Mouse (Mus musculus): Measurements from ENCODE around the gene Fam168b. TPM values are rescaled to one million over a fixed set of nuclear protein-coding genes. Genes with fewer than 3 reads are reported as not detected.

The Fam168b gene
- polyA plus RNA-seq, 1 experiment from 2014 or later, result 75.6 TPM

DNA sequence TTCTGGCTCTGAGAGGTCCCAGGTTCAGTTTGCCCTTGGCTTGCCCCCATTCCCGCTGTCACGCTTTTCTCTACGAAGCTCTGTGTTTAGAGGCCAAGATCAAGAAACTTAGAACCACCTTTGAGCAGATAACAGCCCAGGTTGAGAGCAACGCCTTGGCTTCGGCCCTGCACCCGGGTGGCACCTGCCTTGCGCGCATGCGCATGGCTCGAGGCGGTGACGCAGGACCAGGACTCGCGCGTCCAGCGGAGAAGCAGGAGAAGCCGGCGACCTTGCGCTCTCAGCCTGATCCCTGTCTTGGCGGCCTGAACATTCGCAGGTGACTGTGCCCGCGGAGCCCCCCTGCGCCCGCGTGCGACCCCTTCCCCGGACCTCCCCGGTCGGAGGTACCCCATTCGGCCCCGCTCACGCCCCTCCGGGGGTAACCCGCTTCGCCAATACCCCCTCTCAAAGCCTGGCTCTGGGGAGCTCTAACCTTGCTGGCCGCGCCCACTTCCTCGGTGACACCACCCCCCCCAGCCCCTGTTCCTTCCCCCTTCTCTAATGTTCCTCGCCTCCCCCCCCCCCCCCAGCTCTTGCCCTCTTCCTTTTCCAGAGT lies 7.0 kb upstream of the Fam168b start, which contains the start of gene Plekhb2:
Gene Plekhb2 (plus strand): TSS at position 232 of the 598 bp plus-strand sequence.
- no peaks in the 10 kb centered on the region for H3K9me3 ChIP-seq
- no peaks in the 10 kb centered on the region for H3K27me3 ChIP-seq
- peak; percentile 46; the same call in 1 of the 2 replicates for ATAC-seq (ENCODE audit: insufficient number of reproducible peaks, low FRiP score, low TSS enrichment, low read depth)
- H3K4me3 ChIP-seq, result peak within 1 kb of the TSS; percentile 71
- H3K27ac ChIP-seq, result no peak within 1 kb of the TSS
- under 1% methylated on average over 39 of the region's 40 CpGs for WGBS
- peak within 1 kb of the TSS; percentile 77 for H3K9ac ChIP-seq
- H3K4me1 ChIP-seq, result peaks cover 5% of the 10 kb centered on the region
- no peaks in the 10 kb centered on the region for H3K36me3 ChIP-seq
- H3K4me2 ChIP-seq, result peak within 1 kb of the TSS; percentile 86

DNA sequence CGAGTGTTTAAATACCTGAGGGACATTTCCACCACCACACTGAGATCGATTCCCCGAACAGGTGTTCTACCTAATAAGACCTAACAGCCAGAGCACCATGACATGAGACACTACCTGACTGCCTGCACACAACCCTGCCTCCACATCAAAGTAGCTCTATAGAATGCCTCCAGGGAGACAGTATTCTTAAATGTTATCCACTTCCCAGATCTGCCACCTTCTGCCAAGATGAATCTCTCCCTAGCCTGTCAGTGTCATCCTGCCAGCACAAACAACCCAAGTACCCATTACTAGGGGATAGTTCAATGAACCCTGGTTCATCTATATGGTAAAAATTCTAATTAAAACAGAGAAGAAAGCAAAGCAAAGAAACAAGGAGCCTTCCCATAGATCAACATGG lies 4.2 kb upstream of the Fam168b start:
- Histone ChIP-seq H3K27ac (no peak overlapping the region), H3K4me2 (no peak overlapping the region), H3K9ac (no peak overlapping the region), H3K4me1 (peaks cover 8% of the 10 kb centered on the region), H3K27me3 (no peaks in the 10 kb centered on the region), H3K4me3 (no peak overlapping the region), H3K36me3 (no peaks in the 10 kb centered on the region), H3K9me3 (no peaks in the 10 kb centered on the region)
- no peak for ATAC-seq (ENCODE audit: insufficient number of reproducible peaks, low FRiP score, low TSS enrichment, low read depth)
- WGBS, result 75% methylated on average over 3 of the region's 3 CpGs

- H3K4me2 ChIP-seq, result peak overlapping the region; percentile 76
- H3K4me3 ChIP-seq, result peak overlapping the region; percentile 81
- 2% methylated on average over 21 of the region's 51 CpGs for WGBS
- H3K36me3 ChIP-seq, result no peaks in the 10 kb centered on the region
- peak overlapping the region; percentile 99 for H3K27ac ChIP-seq
- H3K9ac ChIP-seq, result peak overlapping the region; percentile 90
- no peaks in the 10 kb centered on the region for H3K9me3 ChIP-seq
- ATAC-seq (ENCODE audit: insufficient number of reproducible peaks, low FRiP score, low TSS enrichment, low read depth), result peak; percentile 80
- peaks cover 25% of the 10 kb centered on the region for H3K4me1 ChIP-seq
- H3K27me3 ChIP-seq, result no peaks in the 10 kb centered on the region
These were observed 440 bp downstream of the Fam168b start for GRCm38 (mm10) chr1:34842389-34842861.

GRCm38 (mm10) chr1:34841709-34842388 lies 1.0 kb downstream of the Fam168b start:
- Histone ChIP-seq H3K27ac (peak overlapping the region; percentile 99), H3K27me3 (no peaks in the 10 kb centered on the region), H3K36me3 (0 out of 2 replicates have a peak, but pooled peaks cover 3% of the 10 kb centered on the region), H3K4me2 (peak overlapping the region; percentile 76), H3K4me1 (peaks cover 28% of the 10 kb centered on the region), H3K9me3 (no peaks in the 10 kb centered on the region), H3K4me3 (peak overlapping the region; percentile 81), H3K9ac (peak overlapping the region; percentile 90)
- under 1% methylated on average over 12 of the region's 12 CpGs for WGBS
- ATAC-seq (ENCODE audit: insufficient number of reproducible peaks, low FRiP score, low TSS enrichment, low read depth), result no peak

DNA sequence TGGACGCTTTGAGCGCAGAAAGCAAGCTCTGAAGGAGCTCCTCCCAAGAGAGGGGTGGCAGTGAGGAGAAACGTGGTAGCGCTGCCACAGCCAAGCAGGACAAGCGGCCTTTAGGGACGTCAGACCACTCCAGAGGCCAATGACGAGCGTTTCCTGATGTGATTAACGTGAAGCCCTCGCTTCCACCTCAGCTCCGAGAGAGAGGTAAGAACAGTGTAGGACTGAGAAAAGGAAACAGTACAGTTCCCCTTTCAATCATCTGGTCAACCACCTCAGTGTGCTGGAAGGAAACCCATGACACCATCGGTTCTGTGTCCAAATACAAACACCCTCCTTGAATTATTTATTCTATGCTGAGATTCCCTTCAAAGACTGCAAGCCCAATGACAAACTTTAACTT lies 3.6 kb downstream of the Fam168b start:
- no peaks in the 10 kb centered on the region for H3K27me3 ChIP-seq
- H3K4me2 ChIP-seq, result no peak overlapping the region
- ATAC-seq (ENCODE audit: insufficient number of reproducible peaks, low FRiP score, low TSS enrichment, low read depth), result no peak

DNA sequence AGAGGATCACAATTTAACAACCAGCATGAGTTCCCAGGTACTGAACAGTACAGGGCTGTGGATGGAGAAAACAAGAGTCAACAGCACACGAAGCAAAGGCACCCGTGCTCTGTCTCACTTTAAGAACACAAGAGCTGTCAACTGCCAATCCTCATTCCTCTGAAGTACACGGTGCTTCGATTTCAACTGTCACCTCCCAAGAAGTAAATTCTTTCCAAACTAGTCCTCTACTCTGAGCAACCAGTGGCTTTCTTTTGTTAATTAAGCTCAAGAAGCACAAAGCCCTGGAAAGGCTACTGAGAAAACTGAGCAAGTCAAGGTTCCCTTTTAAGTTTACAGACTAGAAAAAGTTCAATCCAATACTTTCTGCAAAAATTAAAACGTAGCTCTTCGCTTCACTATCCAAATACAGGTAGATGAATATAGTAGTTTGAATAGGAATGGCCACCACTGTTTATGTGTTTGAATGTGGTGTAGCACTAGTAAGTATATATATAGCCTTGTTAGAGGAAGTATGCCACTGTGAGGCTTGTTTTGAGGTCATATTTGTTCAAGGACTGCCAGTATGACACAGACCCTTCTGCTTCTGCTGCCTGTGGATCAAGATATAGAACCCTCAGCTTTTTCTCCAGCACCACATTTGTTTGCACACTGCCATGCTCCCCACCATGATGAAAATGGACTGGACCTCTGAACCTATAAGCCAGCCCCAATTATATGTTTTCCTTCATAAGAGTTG lies 4.7 kb downstream of the Fam168b start:
- Histone ChIP-seq H3K27ac (no peak overlapping the region), H3K27me3 (no peaks in the 10 kb centered on the region), H3K9me3 (no peaks in the 10 kb centered on the region), H3K4me1 (peaks cover 34% of the 10 kb centered on the region), H3K36me3 (peaks cover 19% of the 10 kb centered on the region), H3K9ac (no peak overlapping the region), H3K4me3 (no peak overlapping the region), H3K4me2 (no peak overlapping the region)
- 75% methylated on average over 6 of the region's 6 CpGs for WGBS
- no peak for ATAC-seq (ENCODE audit: insufficient number of reproducible peaks, low FRiP score, low TSS enrichment, low read depth)

More for the DNA sequence above, 3.6 kb downstream of the Fam168b start:
- H3K9ac ChIP-seq, result no peak overlapping the region
- WGBS, result 64% methylated on average over 12 of the region's 12 CpGs
- H3K27ac ChIP-seq, result no peak overlapping the region
- H3K4me3 ChIP-seq, result no peak overlapping the region
- peaks cover 17% of the 10 kb centered on the region for H3K36me3 ChIP-seq
- peaks cover 36% of the 10 kb centered on the region for H3K4me1 ChIP-seq
- H3K9me3 ChIP-seq, result no peaks in the 10 kb centered on the region

DNA sequence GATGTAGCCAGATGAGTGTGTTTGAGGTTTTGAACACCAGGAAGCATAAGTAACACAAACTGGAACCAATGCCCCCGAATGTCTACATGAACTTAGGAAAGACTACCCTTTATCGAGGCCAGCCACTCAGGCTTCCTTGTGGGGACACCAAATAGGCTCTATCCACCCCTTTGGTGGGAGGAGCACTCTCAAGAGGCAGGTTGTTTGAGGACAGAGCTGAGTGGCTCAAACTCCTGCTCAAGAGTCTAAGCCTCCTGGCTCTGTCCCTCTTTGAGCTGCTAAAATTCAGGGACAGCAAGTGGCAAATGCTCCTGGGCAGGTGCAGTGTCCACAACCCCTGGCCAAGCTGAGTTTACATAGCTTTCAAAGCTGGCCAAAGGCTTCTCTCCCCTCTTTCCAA lies 8.0 kb downstream of the Fam168b start:
- H3K9ac ChIP-seq, result no peak overlapping the region
- H3K4me3 ChIP-seq, result no peak overlapping the region
- H3K36me3 ChIP-seq, result peaks cover 26% of the 10 kb centered on the region
- H3K4me1 ChIP-seq, result peaks cover 27% of the 10 kb centered on the region
- no peaks in the 10 kb centered on the region for H3K9me3 ChIP-seq
- ATAC-seq (ENCODE audit: insufficient number of reproducible peaks, low FRiP score, low TSS enrichment, low read depth), result no peak
- no peak overlapping the region for H3K27ac ChIP-seq
- 94% methylated on average over 2 of the region's 2 CpGs for WGBS
- no peaks in the 10 kb centered on the region for H3K27me3 ChIP-seq
- H3K4me2 ChIP-seq, result no peak overlapping the region

DNA sequence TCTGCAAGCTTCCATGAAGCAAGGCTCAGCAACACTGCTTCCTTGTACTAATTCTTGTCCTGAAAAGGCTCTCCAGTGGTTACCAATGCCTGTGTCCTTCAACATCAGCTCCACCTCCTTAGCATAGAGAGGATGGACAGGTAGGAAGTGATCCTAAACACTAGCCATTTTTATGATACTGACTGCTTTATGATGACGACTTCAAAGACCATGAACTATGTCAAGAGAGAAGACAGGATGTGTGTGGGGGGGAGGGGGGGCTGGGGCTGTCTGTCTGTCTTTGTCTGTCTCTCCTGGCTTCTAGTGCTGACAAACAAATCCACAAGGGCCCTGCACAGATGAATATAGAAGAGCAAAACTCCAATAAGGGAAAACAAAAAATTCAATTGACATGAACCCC lies 11.5 kb downstream of the Fam168b start:
- peaks cover 49% of the 10 kb centered on the region for H3K36me3 ChIP-seq
- no peak for ATAC-seq (ENCODE audit: insufficient number of reproducible peaks, low FRiP score, low TSS enrichment, low read depth)
- no peaks in the 10 kb centered on the region for H3K27me3 ChIP-seq
- H3K4me1 ChIP-seq, result peaks cover 16% of the 10 kb centered on the region
- no peaks in the 10 kb centered on the region for H3K9me3 ChIP-seq
- H3K27ac ChIP-seq, result no peak overlapping the region
- H3K4me2 ChIP-seq, result no peak overlapping the region
- no peak overlapping the region for H3K9ac ChIP-seq
- H3K4me3 ChIP-seq, result no peak overlapping the region
- WGBS, result 29% methylated on average over 1 of the region's 1 CpGs

DNA sequence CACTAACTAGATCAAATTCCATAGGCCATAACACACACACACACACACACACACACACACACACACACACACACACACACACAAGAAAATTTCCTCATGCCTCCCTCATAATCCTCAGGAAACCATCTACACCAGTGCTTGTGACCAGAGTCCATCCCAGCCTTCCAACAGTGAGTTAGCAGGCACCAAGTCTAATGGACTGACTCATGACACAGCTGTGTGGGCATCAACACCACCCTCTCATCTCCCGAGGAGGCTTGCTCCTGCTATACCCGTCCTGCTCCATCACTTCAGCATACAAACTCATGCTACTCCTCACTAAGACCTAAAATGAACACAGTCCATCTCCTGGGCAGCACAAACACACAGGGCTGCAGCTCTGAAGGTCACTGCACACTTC lies 11.9 kb downstream of the Fam168b start:
- Histone ChIP-seq H3K27ac (no peak overlapping the region), H3K9me3 (no peaks in the 10 kb centered on the region), H3K36me3 (peaks cover 50% of the 10 kb centered on the region), H3K4me2 (no peak overlapping the region), H3K4me3 (no peak overlapping the region), H3K9ac (no peak overlapping the region), H3K27me3 (no peaks in the 10 kb centered on the region), H3K4me1 (peaks cover 12% of the 10 kb centered on the region)
- 63% methylated on average over 2 of the region's 2 CpGs for WGBS
- ATAC-seq (ENCODE audit: insufficient number of reproducible peaks, low FRiP score, low TSS enrichment, low read depth), result no peak

GRCm38 (mm10) chr1:34828528-34829294 lies 14.2 kb downstream of the Fam168b start:
- Histone ChIP-seq H3K4me2 (no peak overlapping the region), H3K9ac (no peak overlapping the region), H3K27ac (peak overlapping the region; percentile 57; the same call in 1 of the 2 replicates), H3K27me3 (no peaks in the 10 kb centered on the region), H3K4me1 (peaks cover 9% of the 10 kb centered on the region), H3K36me3 (peaks cover 56% of the 10 kb centered on the region), H3K4me3 (no peak overlapping the region), H3K9me3 (no peaks in the 10 kb centered on the region)
- 82% methylated on average over 5 of the region's 5 CpGs for WGBS
- ATAC-seq (ENCODE audit: insufficient number of reproducible peaks, low FRiP score, low TSS enrichment, low read depth), result no peak

DNA sequence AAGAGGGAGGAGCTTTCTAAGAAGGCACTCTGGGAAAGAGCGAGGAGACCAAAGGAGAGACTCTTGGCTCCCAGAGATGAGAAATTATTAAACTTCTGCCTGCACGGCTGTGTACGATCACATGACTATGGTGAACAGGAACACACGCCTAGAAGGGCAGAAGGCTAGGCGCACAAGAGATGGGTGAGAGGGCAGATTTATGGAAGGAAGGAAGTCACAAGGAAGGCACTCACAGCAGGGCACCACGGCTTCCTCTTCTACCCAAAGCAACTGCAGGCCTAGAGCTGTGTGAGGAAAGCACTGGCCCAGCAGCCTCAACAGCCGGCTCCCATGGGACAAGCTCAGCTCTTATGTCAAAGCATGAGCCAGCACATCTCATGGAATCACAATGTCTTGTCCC lies 15.0 kb downstream of the Fam168b start:
- no peaks in the 10 kb centered on the region for H3K27me3 ChIP-seq
- H3K9me3 ChIP-seq, result no peaks in the 10 kb centered on the region
- H3K4me2 ChIP-seq, result no peak overlapping the region
- H3K4me3 ChIP-seq, result no peak overlapping the region
- ATAC-seq (ENCODE audit: insufficient number of reproducible peaks, low FRiP score, low TSS enrichment, low read depth), result no peak
- H3K4me1 ChIP-seq, result peaks cover 9% of the 10 kb centered on the region
- H3K27ac ChIP-seq, result no peak overlapping the region
- H3K36me3 ChIP-seq, result peaks cover 64% of the 10 kb centered on the region
- WGBS, result 76% methylated on average over 7 of the region's 7 CpGs
- H3K9ac ChIP-seq, result no peak overlapping the region

All from limb, embryonic 15.5 days (tissue).